Mouse (Mus musculus) adrenal gland, adult 2 months (tissue): ENCODE measurements at regions not wholly inside any gene's neighbourhood (a gene's known extent, or its start where the extent isn't known, plus 50 kb on each side); places are given as distances from the start of the nearest gene placed in this dataset.

Experiments used
- DNase-seq: peaks from one replicate; pipeline ENCODE4 v3.0.0; 2021

GRCm38 (mm10) chr7:77632656-77633055, 1105.2 kb downstream of the Ntrk3 start:
- no peak for DNase-seq

GRCm38 (mm10) chr7:77623491-77623890, 1114.3 kb downstream of the Ntrk3 start:
- DNase-seq: no peak

GRCm38 (mm10) chr7:77622934-77623333, 1114.9 kb downstream of the Ntrk3 start:
- no peak for DNase-seq

GRCm38 (mm10) chr7:77572872-77573271, 1164.9 kb downstream of the Ntrk3 start:
- DNase-seq: no peak

- no peak for DNase-seq
Measured at GRCm38 (mm10) chr7:77559095-77559494, 1178.7 kb downstream of the Ntrk3 start.

GRCm38 (mm10) chr7:77558536-77558935, 1179.3 kb downstream of the Ntrk3 start:
- DNase-seq: no peak

- no peak for DNase-seq
Measured at GRCm38 (mm10) chr7:77536890-77537289, 1200.9 kb downstream of the Ntrk3 start.

- DNase-seq: no peak
Measured at GRCm38 (mm10) chr7:77527906-77528305, 1209.9 kb downstream of the Ntrk3 start.

- DNase-seq: no peak
Measured at GRCm38 (mm10) chr7:77509586-77509985, 1228.2 kb downstream of the Ntrk3 start.

GRCm38 (mm10) chr7:77507606-77508005, 1230.2 kb downstream of the Ntrk3 start:
- DNase-seq: no peak

- DNase-seq: no peak
Measured at GRCm38 (mm10) chr7:77502608-77503007, 1235.2 kb downstream of the Ntrk3 start.

- peak; percentile 4 for DNase-seq
Measured at GRCm38 (mm10) chr7:77495066-77495465, 1242.7 kb downstream of the Ntrk3 start.

- peak; percentile 3 for DNase-seq
Measured at GRCm38 (mm10) chr7:77477519-77477918, 1247.8 kb downstream of the Agbl1 start.

GRCm38 (mm10) chr7:77446052-77446367, 1216.3 kb downstream of the Agbl1 start:
- DNase-seq: no peak

- DNase-seq: no peak
Measured at GRCm38 (mm10) chr7:77445352-77446051, 1215.8 kb downstream of the Agbl1 start.

GRCm38 (mm10) chr7:77441622-77442021, 1211.9 kb downstream of the Agbl1 start:
- DNase-seq: no peak

GRCm38 (mm10) chr7:77413606-77414005, 1183.9 kb downstream of the Agbl1 start:
- DNase-seq: no peak
